Mouse (Mus musculus) bone marrow macrophage, adult 2 months (primary cell): Measurements from ENCODE around the gene Apbb2.

Source experiments
- CTCF ChIP-seq: IDR thresholded peaks from 2 replicates; pipeline ENCODE4 v1.5.1; 2012; ENCODE audit warnings: low read depth, mild to moderate bottlenecking, low read length, moderate library complexity
- POLR2A ChIP-seq: IDR thresholded peaks from 2 replicates; pipeline ENCODE4 v1.6.1; 2012; ENCODE audit warnings: mild to moderate bottlenecking, low read depth, low read length, borderline replicate concordance

DNA sequence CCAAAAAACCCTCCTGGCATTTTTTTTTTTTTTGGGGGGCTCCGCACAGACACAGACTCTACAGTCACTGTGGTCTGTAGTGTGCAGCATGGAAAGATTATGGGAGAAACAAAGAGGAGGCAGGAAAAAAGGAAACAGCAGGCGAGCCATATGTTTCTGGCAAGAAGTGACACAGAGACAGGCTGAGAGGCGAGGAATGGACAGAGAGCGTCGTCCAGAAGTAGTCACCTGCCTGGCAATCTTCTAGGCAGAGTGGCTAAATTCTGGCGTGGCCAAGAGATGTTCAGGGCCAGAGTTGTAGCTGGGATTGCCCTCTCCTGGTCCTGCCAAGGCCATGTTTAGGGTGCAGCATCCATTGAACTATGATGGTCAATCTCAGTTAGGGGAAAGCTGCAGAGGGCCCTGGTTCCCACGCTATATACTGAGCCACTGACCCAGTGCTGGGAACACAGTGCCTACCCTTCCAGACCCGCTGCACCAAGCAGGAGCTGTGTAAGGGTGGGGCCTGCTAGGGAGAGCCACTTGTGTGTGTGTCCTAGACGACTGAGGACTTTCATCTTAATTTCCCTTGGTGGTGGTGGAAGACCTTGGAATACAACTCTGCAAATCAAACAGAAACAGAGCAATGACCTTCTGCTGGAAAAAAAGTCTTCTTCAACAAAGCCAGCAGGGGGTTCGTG lies 224.7 kb downstream of the Apbb2 start:
- TF ChIP-seq POLR2A (no peak), CTCF (no peak)
